Comparison of ENCODE assay signal across 8 mouse cellular contexts in the genomic region with DNA sequence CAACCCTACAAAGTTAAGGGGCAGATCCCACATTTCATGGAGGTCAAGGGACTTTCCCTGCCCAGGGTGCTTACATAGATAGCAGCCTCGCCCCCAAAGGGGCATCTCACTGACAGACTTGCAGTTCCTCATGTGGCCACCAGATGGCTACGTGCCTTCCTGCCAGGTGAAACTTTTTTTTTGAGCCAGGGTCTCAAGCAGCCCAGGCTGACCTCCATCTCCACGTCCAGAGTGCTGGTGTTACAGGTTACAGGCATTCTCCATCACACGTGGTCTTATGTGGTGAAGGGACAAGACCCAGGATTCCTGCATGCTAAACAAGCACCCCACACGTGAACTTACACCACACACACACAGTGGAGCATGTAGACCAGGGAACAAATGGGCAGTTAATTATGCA. TPM values are rescaled to one million over a fixed set of nuclear protein-coding genes. Genes with fewer than 3 reads are reported as not detected.
DNase-seq lines count a peak whose midpoint lies in the region; ATAC-seq lines count a peak whose summit lies in the region.

No protein-coding gene starts in this region.

- H3K27me3 ChIP-seq in intestine, embryonic 14.5 days (replicated peaks; ENCODE audit: control insufficient read depth, insufficient read depth, low read length): peaks cover 26% of the 10 kb centered on the region
- H3K27me3 ChIP-seq in intestine, embryonic 15.5 days (replicated peaks): peaks cover 8% of the 10 kb centered on the region; the same call in 1 of the 2 replicates
- H3K27me3 ChIP-seq in embryonic facial prominence, embryonic 10.5 days (replicated peaks; ENCODE audit: low read depth, poor library complexity, severe bottlenecking): peaks cover 77% of the 10 kb centered on the region
- H3K27me3 ChIP-seq in neural tube, embryonic 11.5 days (ENCODE audit: control insufficient read depth, insufficient read depth, low read length): peaks cover 19% of the 10 kb centered on the region

- H3K4me3 ChIP-seq in intestine, embryonic 14.5 days (ENCODE audit: low read depth, low read length): no peak overlapping the region
- no peak overlapping the region for H3K4me3 ChIP-seq in intestine, embryonic 15.5 days (replicated peaks)
- no peak overlapping the region for H3K4me3 ChIP-seq in embryonic facial prominence, embryonic 10.5 days
- H3K4me3 ChIP-seq in neural tube, embryonic 11.5 days (ENCODE audit: low read depth, low read length): no peak overlapping the region

- no peak overlapping the region for H3K9ac ChIP-seq in intestine, embryonic 14.5 days (ENCODE audit: low read length)
- H3K9ac ChIP-seq in intestine, embryonic 15.5 days: no peak overlapping the region
- no peak overlapping the region for H3K9ac ChIP-seq in neural tube, embryonic 11.5 days (ENCODE audit: low read length)

- peaks cover 10% of the 10 kb centered on the region for H3K4me1 ChIP-seq in intestine, embryonic 14.5 days (replicated peaks; ENCODE audit: control insufficient read depth, insufficient read depth, low read length)
- H3K4me1 ChIP-seq in intestine, embryonic 15.5 days (replicated peaks): peaks cover 19% of the 10 kb centered on the region
- H3K4me1 ChIP-seq in embryonic facial prominence, embryonic 10.5 days: peaks cover 46% of the 10 kb centered on the region
- 0 out of 2 replicates have a peak, but pooled peaks cover 5% of the 10 kb centered on the region for H3K4me1 ChIP-seq in neural tube, embryonic 11.5 days (ENCODE audit: control insufficient read depth, insufficient read depth, low read length)

- DNase-seq in intestine, embryonic 14.5 days (ENCODE audit: low spot score): peak; percentile 80
- DNase-seq in CD8-positive naive resting alpha-beta T cell, adult 2 months (ENCODE audit: low read depth in 2 of 2, low spot score in 2 of 2): peak; percentile 63 to 68
- peak; percentile 53 for DNase-seq in adrenal gland, postnatal 25 days
- DNase-seq in embryonic facial prominence, embryonic 10.5 days (ENCODE audit: low spot score): peak; percentile 79
- peak; percentile 69 for DNase-seq in layer of hippocampus, postnatal 10 days (ENCODE audit: low spot score in 2 of 2)
- peak; percentile 76 for DNase-seq in neural tube, embryonic 11.5 days (ENCODE audit: low spot score)
- peak; percentile 44 for DNase-seq in yolk sac, embryonic 10.5 days (ENCODE audit: low spot score)

- H3K27ac ChIP-seq in intestine, embryonic 14.5 days (ENCODE audit: low read depth): no peak overlapping the region
- no peak overlapping the region for H3K27ac ChIP-seq in intestine, embryonic 15.5 days
- H3K27ac ChIP-seq in embryonic facial prominence, embryonic 10.5 days (replicated peaks): no peak overlapping the region
- H3K27ac ChIP-seq in neural tube, embryonic 11.5 days (ENCODE audit: low read depth, low read length): no peak overlapping the region

- no peaks in the 10 kb centered on the region for H3K36me3 ChIP-seq in intestine, embryonic 14.5 days (ENCODE audit: control insufficient read depth, insufficient read depth, low read length)
- H3K36me3 ChIP-seq in intestine, embryonic 15.5 days: no peaks in the 10 kb centered on the region
- H3K36me3 ChIP-seq in embryonic facial prominence, embryonic 10.5 days (replicated peaks): no peaks in the 10 kb centered on the region
- no peaks in the 10 kb centered on the region for H3K36me3 ChIP-seq in neural tube, embryonic 11.5 days (ENCODE audit: control insufficient read depth, insufficient read depth, low read length)

- H3K4me2 ChIP-seq in intestine, embryonic 14.5 days (ENCODE audit: low read length): no peak overlapping the region
- H3K4me2 ChIP-seq in intestine, embryonic 15.5 days (replicated peaks): no peak overlapping the region
- no peak overlapping the region for H3K4me2 ChIP-seq in neural tube, embryonic 11.5 days (ENCODE audit: low read depth)

- ATAC-seq in intestine, embryonic 14.5 days (replicated peaks; ENCODE audit: low FRiP score, low TSS enrichment, low read depth): no peak
- no peak for ATAC-seq in intestine, embryonic 15.5 days
- no peak for ATAC-seq in neural tube, embryonic 11.5 days (ENCODE audit: insufficient read depth, low FRiP score, low TSS enrichment)

- 7% methylated on average over 5 of the region's 5 CpGs for WGBS in intestine, embryonic 14.5 days
- 5% methylated on average over 5 of the region's 5 CpGs for WGBS in intestine, embryonic 15.5 days
- WGBS in embryonic facial prominence, embryonic 10.5 days: 4% methylated on average over 5 of the region's 5 CpGs
- WGBS in neural tube, embryonic 11.5 days: under 1% methylated on average over 5 of the region's 5 CpGs

- no peaks in the 10 kb centered on the region for H3K9me3 ChIP-seq in intestine, embryonic 14.5 days (ENCODE audit: control insufficient read depth, low read length)
- no peaks in the 10 kb centered on the region for H3K9me3 ChIP-seq in intestine, embryonic 15.5 days
- no peaks in the 10 kb centered on the region for H3K9me3 ChIP-seq in embryonic facial prominence, embryonic 10.5 days
- no peaks in the 10 kb centered on the region for H3K9me3 ChIP-seq in neural tube, embryonic 11.5 days (ENCODE audit: control insufficient read depth, low read length)

RNA-seq across cellular contexts. Expression of a gene that starts 5.3 kb away (rescaled TPM):
- polyA plus RNA-seq in intestine, embryonic 14.5 days (2014; fragmentation: Nextera tagmentation; extraction: Ambion mirVana): not detected in 2 replicates
- 0.06 and 0.14 TPM in 2 replicates for polyA plus RNA-seq in intestine, embryonic 15.5 days (2015; fragmentation: Nextera tagmentation; extraction: Ambion mirVana)
- total RNA-seq in adrenal gland, postnatal 25 days (2021): not detected in 2 replicates
- 0.11 and 0.57 TPM in 2 replicates for polyA plus RNA-seq in embryonic facial prominence, embryonic 10.5 days (2016; fragmentation: Nextera tagmentation; extraction: Ambion mirVana)
- total RNA-seq in layer of hippocampus, postnatal 10 days (2021): 1 to 10 TPM; 5.0 to 6.0 TPM
- 0.45 and 0.49 TPM in 2 replicates for polyA plus RNA-seq in neural tube, embryonic 11.5 days (2014; fragmentation: Nextera tagmentation; extraction: Ambion mirVana)

RNA-seq across cellular contexts. Expression of a gene that starts 5.7 kb away (rescaled TPM):
- polyA plus RNA-seq in intestine, embryonic 14.5 days (2014; fragmentation: Nextera tagmentation; extraction: Ambion mirVana): 1.9 and 2.5 TPM in 2 replicates
- polyA plus RNA-seq in intestine, embryonic 15.5 days (2015; fragmentation: Nextera tagmentation; extraction: Ambion mirVana): 2.7 and 2.8 TPM in 2 replicates
- 1.4 and 1.5 TPM in 2 replicates for total RNA-seq in adrenal gland, postnatal 25 days (2021)
- 3.0 and 5.2 TPM in 2 replicates for polyA plus RNA-seq in embryonic facial prominence, embryonic 10.5 days (2016; fragmentation: Nextera tagmentation; extraction: Ambion mirVana)
- 1 to 10 TPM; 3.7 to 4.0 TPM for total RNA-seq in layer of hippocampus, postnatal 10 days (2021)
- 0.32 and 0.62 TPM in 2 replicates for polyA plus RNA-seq in neural tube, embryonic 11.5 days (2014; fragmentation: Nextera tagmentation; extraction: Ambion mirVana)

RNA-seq across cellular contexts. Expression of a gene that starts 23.0 kb away (rescaled TPM):
- 2.8 and 3.2 TPM in 2 replicates for polyA plus RNA-seq in intestine, embryonic 14.5 days (2014; fragmentation: Nextera tagmentation; extraction: Ambion mirVana)
- 3.0 and 3.2 TPM in 2 replicates for polyA plus RNA-seq in intestine, embryonic 15.5 days (2015; fragmentation: Nextera tagmentation; extraction: Ambion mirVana)
- total RNA-seq in adrenal gland, postnatal 25 days (2021): 15.7 and 20.1 TPM in 2 replicates
- 1.7 and 1.8 TPM in 2 replicates for polyA plus RNA-seq in embryonic facial prominence, embryonic 10.5 days (2016; fragmentation: Nextera tagmentation; extraction: Ambion mirVana)
- 1 to 10 TPM; 4.6 to 5.7 TPM for total RNA-seq in layer of hippocampus, postnatal 10 days (2021)
- 1.5 and 2.7 TPM in 2 replicates for polyA plus RNA-seq in neural tube, embryonic 11.5 days (2014; fragmentation: Nextera tagmentation; extraction: Ambion mirVana)

RNA-seq across cellular contexts. Expression of a gene that starts 45.3 kb away (rescaled TPM):
- 1.5 and 2.2 TPM in 2 replicates for polyA plus RNA-seq in intestine, embryonic 14.5 days (2014; fragmentation: Nextera tagmentation; extraction: Ambion mirVana)
- 2.7 and 3.0 TPM in 2 replicates for polyA plus RNA-seq in intestine, embryonic 15.5 days (2015; fragmentation: Nextera tagmentation; extraction: Ambion mirVana)
- 1.9 and 2.0 TPM in 2 replicates for total RNA-seq in adrenal gland, postnatal 25 days (2021)
- 1.3 and 1.6 TPM in 2 replicates for polyA plus RNA-seq in embryonic facial prominence, embryonic 10.5 days (2016; fragmentation: Nextera tagmentation; extraction: Ambion mirVana)
- total RNA-seq in layer of hippocampus, postnatal 10 days (2021): under 1 TPM; 0.51 to 0.53 TPM
- polyA plus RNA-seq in neural tube, embryonic 11.5 days (2014; fragmentation: Nextera tagmentation; extraction: Ambion mirVana): 1.2 and 1.4 TPM in 2 replicates

RNA-seq across cellular contexts. Expression of a gene that starts 60.0 kb away (rescaled TPM):
- 84.6 and 89.7 TPM in 2 replicates for polyA plus RNA-seq in intestine, embryonic 14.5 days (2014; fragmentation: Nextera tagmentation; extraction: Ambion mirVana)
- 68.7 and 72.2 TPM in 2 replicates for polyA plus RNA-seq in intestine, embryonic 15.5 days (2015; fragmentation: Nextera tagmentation; extraction: Ambion mirVana)
- total RNA-seq in adrenal gland, postnatal 25 days (2021): 60.2 and 73.3 TPM in 2 replicates
- 81.4 and 86.7 TPM in 2 replicates for polyA plus RNA-seq in embryonic facial prominence, embryonic 10.5 days (2016; fragmentation: Nextera tagmentation; extraction: Ambion mirVana)
- 10 to 100 TPM; 74.9 to 80.1 TPM for total RNA-seq in layer of hippocampus, postnatal 10 days (2021)
- polyA plus RNA-seq in neural tube, embryonic 11.5 days (2014; fragmentation: Nextera tagmentation; extraction: Ambion mirVana): 79.0 and 91.0 TPM in 2 replicates
